Mouse (Mus musculus) layer of hippocampus, postnatal 25 days (tissue): ENCODE measurements around the gene Gm10409. TPM values are rescaled to one million over a fixed set of nuclear protein-coding genes. Genes with fewer than 3 reads are reported as not detected.
"Not testable (repeated sequence)": the region's sequence is repeated elsewhere in the genome, so short reads cannot be mapped to it uniquely, and the experiment has no call there.

Source experiments
- DNase-seq, 2 experiments: peaks; one replicate each; pipeline ENCODE4 v3.0.0; 2022; ENCODE audit warnings: mixed read lengths in 2 of 2, low spot score in 1 of 2; ENCODE audit errors: extremely low spot score in 1 of 2
- total RNA-seq, 2 experiments: library from RNA; stranded (reverse); gene quantifications; 2 replicates each; pipeline ENCODE4 v1.2.3; 2021

Gene Gm10409
- total RNA-seq, result 1 to 10 TPM; 2.9 to 3.0 TPM

DNA sequence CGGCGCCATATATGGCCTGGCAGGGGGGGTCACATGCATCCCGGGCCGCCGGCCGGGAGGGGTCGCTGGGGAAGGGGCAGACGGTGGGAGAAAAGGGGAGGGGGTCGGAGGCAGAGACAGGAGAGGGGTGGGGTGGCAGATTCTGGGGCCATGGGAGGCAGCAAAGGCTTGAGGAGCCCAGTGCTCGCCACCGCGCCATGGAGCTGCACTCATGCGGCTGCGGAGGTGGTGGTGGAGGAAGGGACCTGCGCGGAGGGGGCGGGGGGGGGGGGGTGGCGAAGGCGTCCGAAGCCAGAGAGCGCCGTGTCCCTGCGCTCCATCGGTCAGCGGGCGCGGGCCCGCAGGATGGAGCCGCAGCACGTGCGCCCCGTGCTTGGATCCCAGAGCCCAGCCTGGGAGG lies at the start of gene Gm10409:
Gene Gm10409 (plus strand): TSS at position 301 of the 400 bp plus-strand sequence.
- DNase-seq, result not testable (repeated sequence)

DNA sequence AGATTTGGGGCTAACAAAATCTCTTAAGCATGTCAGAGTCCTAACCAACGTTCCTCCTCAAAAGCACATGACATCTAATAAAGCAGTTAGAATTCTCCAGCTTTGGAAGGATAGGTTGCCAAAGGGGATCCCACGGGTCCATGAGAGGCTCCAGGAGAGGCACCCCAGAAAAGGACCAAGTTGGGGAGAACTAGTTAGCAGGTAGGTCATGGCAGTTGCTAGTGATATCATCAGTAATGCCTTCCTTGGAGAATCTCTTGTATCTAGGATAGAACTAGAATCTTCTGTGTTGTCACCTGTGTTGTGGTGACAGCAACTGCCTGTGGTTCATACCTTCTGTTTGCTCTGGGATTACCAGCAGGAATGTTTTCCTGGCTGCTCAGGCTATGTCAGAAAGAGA lies 17.6 kb upstream of the Gm10409 start, which contains the start of gene Gm10413:
Gene Gm10413 (plus strand): TSS at position 301 of the 400 bp plus-strand sequence.
- not testable (repeated sequence) for DNase-seq

GRCm38 (mm10) chr14:3427803-3428202 lies 15.4 kb downstream of the Gm10409 start, which contains the start of gene Gm3005:
Gm3005 (plus strand) TSS chr14:3428103.
- DNase-seq, result not testable (repeated sequence)

GRCm38 (mm10) chr14:3449079-3449478 lies 36.7 kb downstream of the Gm10409 start, which contains the start of gene Gm10408:
Gm10408 (plus strand) TSS chr14:3449379.
- DNase-seq, result not testable (repeated sequence)

Other genes starting within 250 kb of the Gm10409 start
- gene Gm5795, start 224.4 kb upstream of the Gm10409 start, total RNA-seq, result not detected
- 1 to 10 TPM; 4.4 to 5.5 TPM for gene D830030K20Rik, start 204.1 kb upstream of the Gm10409 start, total RNA-seq
- under 1 TPM in 1 of 2 experiments, not detected in 1; 0.57 TPM for gene Gm2956, start 80.0 kb upstream of the Gm10409 start, total RNA-seq
- gene Gm10413, start 17.5 kb upstream of the Gm10409 start, total RNA-seq, result not detected
- 1 to 10 TPM; 1.1 to 1.8 TPM for gene Gm3005, start 15.5 kb downstream of the Gm10409 start, total RNA-seq
- not detected for gene Gm10408, start 36.8 kb downstream of the Gm10409 start, total RNA-seq
- gene Gm3012, start 221.9 kb downstream of the Gm10409 start, total RNA-seq, result not detected
- 1 to 10 TPM; 2.9 to 3.0 TPM for gene Gm3020, start 239.4 kb downstream of the Gm10409 start, total RNA-seq